Mouse (Mus musculus) embryonic facial prominence, embryonic 14.5 days (tissue): Measurements from ENCODE around the gene Dars. TPM values are rescaled to one million over a fixed set of nuclear protein-coding genes. Genes with fewer than 3 reads are reported as not detected.

Experiments
- ATAC-seq: fragments of 200-750 bp; cut with Nextera tagmentation; 2 replicates; pipeline ENCODE4 v1.8.0; 2017; ENCODE audit warnings: low read depth, moderate number of reproducible peaks, moderate TSS enrichment
- DNase-seq: peaks from one replicate; pipeline ENCODE4 v3.0.0-alpha.2; 2015; ENCODE audit warnings: low spot score
- H3K27ac ChIP-seq: fragments of 300-500 bp; sonication (generic); replicated peaks from 2 replicates; pipeline ENCODE4 v1.5.1; 2014; ENCODE audit warnings: low read depth, mild to moderate bottlenecking, low read length, moderate library complexity
- H3K27me3 ChIP-seq: fragments of 300-500 bp; sonication (generic); replicated peaks from 2 replicates; pipeline ENCODE4 v1.6.1; 2014; ENCODE audit warnings: low read length; ENCODE audit not compliant: control insufficient read depth, insufficient read depth
- H3K36me3 ChIP-seq: fragments of 300-500 bp; sonication (generic); 2 replicates; pipeline ENCODE4 v1.6.1; 2014; ENCODE audit warnings: low read length, mixed read lengths; ENCODE audit not compliant: control insufficient read depth, insufficient read depth
- H3K4me1 ChIP-seq: fragments of 300-500 bp; sonication (generic); 2 replicates; pipeline ENCODE4 v1.6.1; 2014; ENCODE audit warnings: antibody characterized with exemption, low read length; ENCODE audit not compliant: control insufficient read depth, insufficient read depth
- H3K4me2 ChIP-seq: fragments of 300-500 bp; sonication (generic); 2 replicates; pipeline ENCODE4 v1.6.1; 2014; ENCODE audit warnings: low read depth, mild to moderate bottlenecking, low read length, moderate library complexity, mixed read lengths
- H3K4me3 ChIP-seq: fragments of 300-500 bp; sonication (generic); 2 replicates; pipeline ENCODE4 v1.5.1; 2014; ENCODE audit warnings: low read depth, mild to moderate bottlenecking, low read length
- H3K9ac ChIP-seq: fragments of 300-500 bp; sonication (generic); 2 replicates; pipeline ENCODE4 v1.6.1; 2014; ENCODE audit warnings: low read depth, mild to moderate bottlenecking, low read length, moderate library complexity, mixed read lengths
- H3K9me3 ChIP-seq: fragments of 300-500 bp; sonication (generic); 2 replicates; pipeline ENCODE4 v1.6.1; 2016; ENCODE audit warnings: low read length; ENCODE audit not compliant: control insufficient read depth
- WGBS: fragments of 180-500 bp; shearing (Covaris S2); extraction: QIAGEN DNeasy Blood & Tissue Kit; methylation state at CpG from one replicate; pipeline ENCODE4 v1.1.7; 2014; 5-methylcytosine and 5-hydroxymethylcytosine counted together
- polyA plus RNA-seq: library from polyadenylated mRNA; unstranded; fragments of >200 nt; fragmentation: Nextera tagmentation; extraction: Ambion mirVana; gene quantifications from 2 replicates; pipeline ENCODE4 v1.2.1, GENCODE M21; 2014

Dars gene
- 97.8 and 104 TPM in 2 replicates for polyA plus RNA-seq

- peak; percentile 91 for ATAC-seq
- under 1% methylated on average over 44 of the region's 68 CpGs for WGBS
- Histone ChIP-seq H3K36me3 (peaks cover 23% of the 10 kb centered on the region), H3K4me1 (no peaks in the 10 kb centered on the region), H3K9me3 (no peaks in the 10 kb centered on the region), H3K27me3 (no peaks in the 10 kb centered on the region), H3K4me3 (peak within 1 kb of the TSS; percentile 95), H3K9ac (peak within 1 kb of the TSS; percentile 99), H3K4me2 (peak within 1 kb of the TSS; percentile 76), H3K27ac (peak within 1 kb of the TSS; percentile 95)
- peak; percentile 94 for DNase-seq
Observed at GRCm38 (mm10) chr1:128416584-128417532, at the start of gene Dars. Gene Dars, minus strand, starts transcription at chr1:128417368.

GRCm38 (mm10) chr1:128466828-128467227 lies 49.7 kb upstream of the Dars start:
- DNase-seq, result peak; percentile 43
- H3K27ac ChIP-seq, result no peak overlapping the region
- 44% methylated on average over 1 of the region's 1 CpGs for WGBS

DNA sequence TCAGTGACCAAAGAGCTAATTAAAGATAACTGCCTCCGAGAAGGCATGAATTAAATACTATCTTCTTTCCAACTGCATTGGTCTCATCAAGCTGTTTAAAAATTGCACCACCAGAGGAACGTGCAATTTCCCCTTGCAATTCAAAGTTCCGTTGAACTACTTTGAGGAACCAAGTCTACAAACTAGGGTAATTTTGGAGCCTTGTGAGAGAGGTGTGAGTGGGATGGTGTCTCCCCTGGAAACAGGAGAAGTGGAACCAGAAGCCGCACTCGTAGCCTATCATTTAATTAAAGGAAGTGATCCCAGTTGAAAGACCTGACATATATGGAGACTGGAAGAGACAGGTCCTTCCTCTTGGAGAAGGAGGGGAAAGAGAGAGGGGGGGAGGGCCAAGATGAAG lies 46.3 kb upstream of the Dars start:
- Histone ChIP-seq H3K4me2 (no peak overlapping the region), H3K9ac (no peak overlapping the region), H3K4me3 (no peak overlapping the region), H3K27me3 (no peaks in the 10 kb centered on the region), H3K9me3 (no peaks in the 10 kb centered on the region), H3K27ac (no peak overlapping the region), H3K4me1 (no peaks in the 10 kb centered on the region), H3K36me3 (no peaks in the 10 kb centered on the region)
- ATAC-seq, result no peak
- WGBS, result 80% methylated on average over 5 of the region's 5 CpGs
- DNase-seq, result no peak

More at GRCm38 (mm10) chr1:128466828-128467227, 49.7 kb upstream of the Dars start:
- no peak for ATAC-seq
- no peaks in the 10 kb centered on the region for H3K9me3 ChIP-seq
- H3K4me2 ChIP-seq, result no peak overlapping the region
- no peaks in the 10 kb centered on the region for H3K4me1 ChIP-seq
- H3K4me3 ChIP-seq, result no peak overlapping the region
- no peaks in the 10 kb centered on the region for H3K36me3 ChIP-seq
- H3K27me3 ChIP-seq, result no peaks in the 10 kb centered on the region
- no peak overlapping the region for H3K9ac ChIP-seq

DNA sequence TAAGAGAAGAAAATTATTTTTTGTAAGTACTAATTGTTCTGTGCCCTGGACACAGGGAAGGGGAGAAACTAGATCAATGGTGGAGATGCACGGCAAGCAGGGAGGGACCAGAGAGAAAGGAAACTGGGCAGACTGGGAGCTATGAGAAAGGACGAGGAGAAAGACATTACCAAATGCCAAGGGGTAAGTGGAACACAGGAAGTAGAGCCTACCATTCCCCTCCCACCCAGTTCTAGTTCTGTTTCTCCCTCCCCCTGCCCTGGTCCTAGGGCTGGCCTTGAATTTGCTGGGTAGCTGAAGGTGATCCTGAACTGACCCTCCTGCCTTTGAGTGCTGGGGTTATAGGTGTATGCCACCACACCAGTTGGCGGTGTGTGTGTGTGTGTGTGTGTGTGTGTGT lies 45.2 kb upstream of the Dars start:
- WGBS, result 59% methylated on average over 3 of the region's 3 CpGs
- Histone ChIP-seq H3K9ac (no peak overlapping the region), H3K36me3 (no peaks in the 10 kb centered on the region), H3K27ac (no peak overlapping the region), H3K4me2 (no peak overlapping the region), H3K4me1 (no peaks in the 10 kb centered on the region), H3K9me3 (no peaks in the 10 kb centered on the region), H3K4me3 (no peak overlapping the region), H3K27me3 (no peaks in the 10 kb centered on the region)
- DNase-seq (no peak), ATAC-seq (no peak)

- H3K9me3 ChIP-seq, result no peaks in the 10 kb centered on the region
- 91% methylated on average over 6 of the region's 6 CpGs for WGBS
- DNase-seq (no peak), ATAC-seq (no peak)
- H3K4me3 ChIP-seq, result no peak overlapping the region
- no peaks in the 10 kb centered on the region for H3K4me1 ChIP-seq
- H3K36me3 ChIP-seq, result no peaks in the 10 kb centered on the region
- H3K27ac ChIP-seq, result no peak overlapping the region
- H3K27me3 ChIP-seq, result no peaks in the 10 kb centered on the region
- no peak overlapping the region for H3K4me2 ChIP-seq
- H3K9ac ChIP-seq, result no peak overlapping the region
Observed at GRCm38 (mm10) chr1:128460780-128461179, 43.6 kb upstream of the Dars start.

DNA sequence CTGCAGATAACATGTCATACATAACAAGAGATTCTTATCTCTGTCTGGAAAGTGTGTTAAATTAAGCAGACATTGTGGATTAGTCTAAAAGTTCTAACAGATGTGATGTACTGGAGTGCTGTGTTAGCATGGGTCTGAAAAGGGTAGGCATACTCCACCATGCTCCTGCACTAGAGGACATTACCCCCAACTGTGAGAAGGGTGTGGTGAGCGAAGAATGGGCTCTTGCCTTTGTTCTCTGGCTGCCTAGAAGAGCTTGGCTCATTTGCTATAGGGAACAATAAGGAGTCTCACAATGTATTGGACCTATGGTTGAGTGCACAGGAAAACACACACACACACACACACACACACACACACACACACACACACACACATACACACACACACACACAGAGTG lies 42.3 kb upstream of the Dars start:
- Histone ChIP-seq H3K4me3 (no peak overlapping the region), H3K36me3 (no peaks in the 10 kb centered on the region), H3K9ac (no peak overlapping the region), H3K4me1 (no peaks in the 10 kb centered on the region), H3K27ac (no peak overlapping the region), H3K9me3 (no peaks in the 10 kb centered on the region), H3K27me3 (no peaks in the 10 kb centered on the region), H3K4me2 (no peak overlapping the region)
- 67% methylated on average over 1 of the region's 1 CpGs for WGBS
- DNase-seq (no peak), ATAC-seq (0 out of 2 replicates have a peak, but pooled peaks have one; percentile 37)

DNA sequence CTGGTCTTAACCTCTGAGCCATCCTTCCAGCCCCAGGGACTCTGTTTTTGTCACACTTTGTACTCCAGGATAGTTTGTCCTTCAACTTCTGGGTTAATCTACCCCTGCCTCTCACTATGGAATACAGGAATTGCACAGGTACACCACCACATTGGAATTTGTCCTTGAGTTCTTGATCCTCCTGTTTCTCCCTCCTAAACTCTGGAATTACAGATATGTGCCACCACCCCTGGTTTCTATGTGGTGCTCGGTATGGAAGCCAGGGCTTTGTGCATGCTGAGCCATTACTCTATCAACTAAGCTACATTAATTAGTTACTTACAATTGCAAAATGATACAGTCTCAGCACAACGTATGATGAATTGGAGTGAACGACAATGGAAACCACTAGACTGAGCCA lies 41.8 kb upstream of the Dars start:
- H3K4me2 ChIP-seq, result no peak overlapping the region
- ATAC-seq (0 out of 2 replicates have a peak, but pooled peaks have one; percentile 12), DNase-seq (no peak)
- 67% methylated on average over 3 of the region's 3 CpGs for WGBS
- no peaks in the 10 kb centered on the region for H3K27me3 ChIP-seq
- H3K4me3 ChIP-seq, result no peak overlapping the region
- H3K27ac ChIP-seq, result no peak overlapping the region
- no peaks in the 10 kb centered on the region for H3K9me3 ChIP-seq
- no peak overlapping the region for H3K9ac ChIP-seq
- H3K36me3 ChIP-seq, result no peaks in the 10 kb centered on the region
- H3K4me1 ChIP-seq, result no peaks in the 10 kb centered on the region

DNA sequence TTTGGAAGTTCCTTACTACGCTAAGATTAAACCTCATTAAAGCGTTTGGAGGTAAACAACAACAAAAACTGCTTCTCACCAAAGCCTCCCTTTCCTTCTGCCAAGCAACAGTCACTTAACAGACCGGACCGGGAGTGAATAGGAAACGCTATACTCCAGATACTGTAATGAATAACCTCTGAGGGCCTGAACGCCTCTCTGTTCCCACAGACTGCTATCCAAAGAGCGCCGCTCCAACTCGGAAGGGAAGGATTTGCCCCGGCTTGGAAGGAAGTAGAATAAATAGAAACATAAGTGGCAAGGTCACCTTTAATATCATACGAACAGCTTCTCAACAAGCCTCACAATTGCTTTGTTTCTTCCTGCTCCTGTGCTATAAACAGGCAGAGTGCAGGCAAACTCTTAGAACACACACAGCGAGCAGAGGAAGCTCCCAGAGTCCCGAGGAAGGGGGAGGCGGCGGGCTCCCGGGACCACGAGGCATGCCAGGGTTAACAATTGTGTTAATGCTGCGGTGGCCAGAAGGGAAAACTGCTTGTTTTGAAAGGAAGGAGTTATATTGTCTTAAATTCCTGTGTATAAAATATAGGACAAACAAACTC lies 39.8 kb upstream of the Dars start:
- H3K9me3 ChIP-seq, result no peaks in the 10 kb centered on the region
- DNase-seq, result peak; percentile 70
- H3K36me3 ChIP-seq, result no peaks in the 10 kb centered on the region
- ATAC-seq, result peak; percentile 71; the same call in 1 of the 2 replicates
- WGBS, result 32% methylated on average over 18 of the region's 18 CpGs
- no peak overlapping the region for H3K4me3 ChIP-seq
- H3K27ac ChIP-seq, result no peak overlapping the region
- H3K4me2 ChIP-seq, result peak overlapping the region; percentile 39
- no peaks in the 10 kb centered on the region for H3K4me1 ChIP-seq
- H3K9ac ChIP-seq, result 0 out of 2 replicates have a peak overlapping the region, but pooled peaks have one; percentile 23
- no peaks in the 10 kb centered on the region for H3K27me3 ChIP-seq
